Mouse (Mus musculus) urinary bladder, postnatal 25 days (tissue): Measurements from ENCODE around the gene Jmjd4.

Experiments used
- DNase-seq: peaks from one replicate; pipeline ENCODE4 v3.0.0; 2022; ENCODE audit warnings: low spot score

Gene Jmjd4

DNA sequence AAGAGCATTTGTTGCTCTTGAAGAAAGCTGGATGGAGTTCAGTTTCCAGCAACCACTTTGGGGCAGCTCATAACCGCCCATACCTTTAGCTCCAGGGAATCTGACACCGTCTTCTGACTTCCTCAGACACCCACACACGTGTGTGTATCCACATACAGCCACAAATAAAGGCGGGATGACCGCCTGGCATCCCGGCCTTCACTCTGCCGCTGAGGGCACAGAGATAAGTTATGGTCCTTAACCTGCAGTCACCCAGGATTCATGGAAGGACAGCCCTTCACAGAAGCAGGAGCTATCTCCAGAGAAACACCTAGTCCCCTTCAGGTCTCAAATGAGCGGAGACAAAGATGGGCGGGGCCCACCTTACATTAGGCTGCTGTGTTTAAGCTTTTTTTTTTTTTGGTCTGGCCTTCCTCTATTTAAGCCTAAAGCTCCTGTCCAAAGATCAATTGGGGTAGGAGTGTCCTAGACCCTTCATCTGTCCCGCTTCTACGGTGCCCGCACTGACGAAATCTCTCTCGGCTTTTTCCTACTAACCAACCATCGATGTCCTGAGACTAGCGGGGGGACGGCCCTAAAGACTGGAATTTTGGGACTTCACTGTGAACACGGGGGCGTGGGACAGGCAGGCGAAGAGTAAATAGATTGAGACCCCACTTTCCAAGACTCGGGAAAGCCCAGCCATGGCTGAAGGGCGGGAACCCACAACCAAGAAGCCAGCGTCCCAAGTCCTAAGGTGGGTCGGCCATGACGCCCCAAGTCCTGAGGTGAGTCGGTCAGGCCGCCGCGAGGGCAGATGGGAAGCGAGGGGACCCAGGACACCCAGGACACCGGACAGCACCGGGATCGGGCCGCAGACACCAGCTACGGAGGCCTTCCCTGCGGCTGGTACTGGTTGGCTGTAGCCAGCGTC, 21.8 kb downstream of the Jmjd4 start:
- no peak for DNase-seq

GRCm38 (mm10) chr11:59472326-59472677, 22.5 kb downstream of the Jmjd4 start, which contains the start of gene Zfp867:
Gene Zfp867, minus strand, starts transcription at chr11:59472474.
- DNase-seq, result peak; percentile 84

DNA sequence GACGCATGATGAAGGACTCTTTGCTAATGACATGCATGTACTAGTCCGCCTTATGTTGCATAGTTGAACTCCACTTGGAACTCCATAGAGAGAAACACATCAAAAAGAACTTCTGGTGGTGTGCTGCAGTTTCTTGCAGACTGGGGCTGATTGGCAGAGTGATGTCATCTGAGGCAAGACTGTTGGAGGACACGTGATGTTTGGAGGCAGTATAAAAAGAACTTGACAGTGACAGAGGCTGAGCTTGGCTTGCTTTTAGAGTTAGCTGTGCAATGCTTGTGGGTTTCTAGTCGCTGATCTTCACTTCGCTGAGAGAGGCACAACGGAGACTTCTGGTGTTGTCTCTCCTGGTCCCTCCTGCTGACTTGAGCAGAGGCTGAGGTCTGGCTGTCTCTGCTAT, 27.4 kb downstream of the Jmjd4 start:
- no peak for DNase-seq

DNA sequence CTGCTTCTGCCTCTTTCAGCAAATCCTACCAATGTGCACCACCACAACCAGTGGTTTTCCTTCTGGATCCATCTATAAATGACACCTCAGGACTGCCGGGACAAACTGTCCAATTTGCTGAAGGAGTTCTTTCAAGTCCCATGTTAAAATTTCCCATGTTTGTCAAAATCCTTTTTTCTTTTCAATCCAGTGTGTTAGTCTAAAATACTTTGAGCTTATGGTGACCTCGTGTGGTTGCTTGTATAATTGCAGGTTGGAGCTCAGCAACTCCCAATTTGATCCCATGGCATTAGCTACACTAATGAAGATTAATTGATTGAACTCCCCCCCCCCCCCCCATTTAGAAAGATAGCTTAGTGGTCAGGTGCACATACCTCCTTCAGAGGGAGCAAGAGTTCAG, 33.4 kb downstream of the Jmjd4 start:
- peak; percentile 50 for DNase-seq

- no peak for DNase-seq
These were observed 35.8 kb downstream of the Jmjd4 start for GRCm38 (mm10) chr11:59485641-59486040.

DNA sequence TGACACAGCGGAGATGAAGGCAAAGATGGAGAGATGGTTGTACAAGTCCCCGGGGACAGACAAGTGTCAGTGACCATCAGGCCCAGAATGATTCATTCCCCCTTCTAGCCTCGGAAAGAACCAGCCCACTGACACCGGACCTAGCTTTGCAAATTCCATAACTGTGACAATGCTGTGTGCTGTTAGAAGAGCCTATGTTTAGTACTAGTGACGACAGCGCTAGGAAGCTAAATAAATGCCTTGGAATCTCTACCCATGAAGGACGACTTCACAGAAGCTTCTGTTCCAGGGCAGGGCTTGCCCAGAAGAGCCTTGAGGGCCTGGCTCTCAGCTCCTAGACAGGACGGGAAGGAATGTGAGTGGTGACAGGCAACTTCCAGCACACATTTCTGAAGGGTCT, 36.4 kb downstream of the Jmjd4 start:
- DNase-seq, result no peak

DNA sequence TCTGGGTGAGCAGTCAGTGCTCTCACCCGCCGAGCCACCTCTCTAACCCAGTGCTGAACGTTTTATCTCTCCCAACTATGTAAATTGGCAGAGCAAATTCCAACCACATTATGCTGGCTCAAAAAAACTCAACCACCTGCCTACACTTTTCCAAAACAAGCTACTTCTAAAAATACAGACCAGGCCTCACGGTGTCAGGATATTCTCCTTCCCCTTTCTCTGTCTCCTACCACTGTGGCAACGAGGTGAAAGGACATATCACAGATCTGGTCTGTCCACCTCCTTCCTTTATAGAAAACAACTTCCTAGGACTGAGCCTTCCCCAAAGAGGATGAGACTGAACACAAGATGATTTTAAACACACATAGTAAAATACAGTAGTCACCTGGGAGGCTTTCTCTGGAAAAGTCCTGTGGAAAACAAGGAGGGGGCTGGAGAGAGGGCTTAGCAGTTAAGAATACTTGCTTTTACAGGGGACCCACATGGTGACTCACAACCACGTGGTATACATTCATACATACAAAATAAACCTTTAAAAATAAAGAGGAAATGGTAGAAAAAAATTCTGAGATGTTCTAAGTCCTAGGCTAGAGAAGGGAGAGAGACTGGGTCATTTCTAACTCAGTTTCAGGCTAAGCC, 46.9 kb downstream of the Jmjd4 start:
- DNase-seq, result no peak

DNA sequence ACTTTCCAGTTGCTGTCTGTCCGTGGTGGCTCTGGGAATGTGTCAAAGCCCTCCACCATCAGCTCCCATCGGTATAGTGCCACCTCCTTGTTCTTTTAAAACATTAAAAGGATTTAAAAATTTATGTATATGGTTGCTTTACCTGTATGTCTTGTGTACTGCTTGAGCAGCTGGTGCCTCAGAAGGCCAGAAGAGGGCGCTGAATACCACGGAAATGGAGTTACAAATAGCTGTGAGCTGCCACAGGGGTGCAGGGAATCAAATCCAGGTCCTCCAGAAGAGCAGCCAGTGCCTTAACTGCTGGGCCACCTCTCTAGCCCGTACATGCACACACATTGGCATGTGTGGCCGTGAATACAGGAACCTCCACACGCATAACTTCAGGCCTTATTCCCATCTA, 47.9 kb downstream of the Jmjd4 start:
- DNase-seq, result no peak

- DNase-seq, result no peak
These were observed 52.3 kb downstream of the Jmjd4 start for GRCm38 (mm10) chr11:59501978-59502700.

- DNase-seq, result peak; percentile 38
These were observed 55.5 kb downstream of the Jmjd4 start for GRCm38 (mm10) chr11:59505351-59505838.

DNA sequence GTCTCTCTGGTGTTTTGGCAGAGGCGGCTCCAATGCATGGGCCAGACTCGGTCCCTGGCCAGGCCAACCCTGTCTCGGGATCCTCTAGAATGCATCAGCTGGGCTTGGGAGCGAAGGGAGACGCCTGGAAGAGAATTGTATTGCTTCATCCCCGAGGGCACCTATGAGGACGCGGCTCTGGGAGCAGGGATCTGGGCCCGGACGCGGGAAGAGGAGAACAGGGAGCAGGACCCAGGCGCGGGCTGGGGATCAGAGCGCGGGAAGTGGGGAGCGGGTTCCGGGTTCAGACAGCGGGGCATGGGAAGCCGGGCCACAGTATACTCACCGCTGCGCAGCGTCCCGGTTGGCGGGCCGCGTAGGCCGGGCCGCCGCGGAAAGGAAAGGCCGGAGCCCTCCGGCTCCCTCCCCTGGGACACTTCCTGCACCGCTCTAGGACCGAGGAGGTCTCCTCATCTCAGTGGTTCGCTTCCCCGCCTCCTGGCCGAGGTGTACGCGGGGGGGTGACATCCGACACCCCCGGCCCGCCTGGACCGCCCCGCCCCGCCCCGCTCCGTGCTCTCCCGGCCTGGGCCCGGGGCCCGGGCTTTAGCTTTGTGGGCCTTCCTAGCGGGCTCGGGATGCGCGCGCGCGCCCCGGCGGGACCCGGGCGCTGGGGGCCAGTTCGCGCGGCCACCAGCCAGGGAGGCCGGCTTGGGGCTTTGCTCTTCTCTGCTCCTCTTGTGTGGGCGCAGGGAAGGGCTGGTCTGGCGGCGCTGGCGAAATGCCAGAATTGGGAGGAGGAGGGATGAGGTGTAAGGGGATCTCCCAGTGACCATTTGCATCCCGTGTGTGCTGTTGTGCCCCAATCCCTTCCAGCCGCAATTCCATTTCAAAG, 56.2 kb downstream of the Jmjd4 start:
- DNase-seq, result peak; percentile 81

- DNase-seq, result no peak
These were observed 56.8 kb downstream of the Jmjd4 start for GRCm38 (mm10) chr11:59506713-59507074.
